Comparison of ENCODE assay signal across 19 mouse cellular contexts in the genomic region with DNA sequence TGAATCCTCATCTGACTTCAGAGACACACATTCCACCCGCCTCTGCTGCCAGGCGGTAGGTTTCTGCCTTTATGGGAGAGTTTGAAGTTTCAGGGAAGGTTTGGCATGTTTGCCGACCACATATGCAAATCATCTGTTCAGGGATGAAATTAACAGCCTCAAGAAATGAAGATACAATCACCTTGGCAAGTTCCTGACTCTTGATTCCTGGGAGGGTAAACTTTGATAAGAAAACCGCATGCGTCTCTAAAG.
"Had no signal": no experiment of that assay in that cellular context is flagged by ENCODE, and none has a peak within 500 bp of the region (broad histone marks: within the 10 kb centered on the region; RNA-seq: fewer than 3 reads in every experiment).

No protein-coding gene starts in this region.

- H3K4me3 ChIP-seq: kidney, embryonic 15.5 days; left cerebral cortex, adult 2 months; liver, embryonic 13.5 days; midbrain, embryonic 12.5 days; midbrain, embryonic 15.5 days; neural tube, embryonic 12.5 days; neural tube, embryonic 15.5 days had no signal

- H3K4me1 ChIP-seq: kidney, embryonic 15.5 days; liver, embryonic 13.5 days; midbrain, embryonic 12.5 days; midbrain, embryonic 15.5 days; neural tube, embryonic 12.5 days; neural tube, embryonic 15.5 days had no signal

- H3K27me3 ChIP-seq: kidney, embryonic 15.5 days; liver, embryonic 13.5 days; midbrain, embryonic 12.5 days; midbrain, embryonic 15.5 days; neural tube, embryonic 12.5 days; neural tube, embryonic 15.5 days had no signal

- H3K9ac ChIP-seq: kidney, embryonic 15.5 days; liver, embryonic 13.5 days; midbrain, embryonic 12.5 days; midbrain, embryonic 15.5 days; neural tube, embryonic 12.5 days; neural tube, embryonic 15.5 days had no signal

- ATAC-seq: midbrain, embryonic 15.5 days had no signal

- DNase-seq: kidney, postnatal 10 days; kidney, postnatal 36 days; layer of hippocampus, postnatal 36 days; liver, embryonic 13.5 days; lung, adult 2 months; right cerebral cortex, adult 18-20 months; right cerebral cortex, postnatal 14 days; right cerebral cortex, postnatal 4 days; thymus, adult 2 months; thymus, postnatal 14 days; thymus, postnatal 4 days had no signal

- H3K9me3 ChIP-seq: kidney, embryonic 15.5 days; liver, embryonic 13.5 days; midbrain, embryonic 12.5 days; midbrain, embryonic 15.5 days; neural tube, embryonic 12.5 days; neural tube, embryonic 15.5 days had no signal

- H3K27ac ChIP-seq: kidney, embryonic 15.5 days; left cerebral cortex, adult 2 months; liver, embryonic 13.5 days; macrophage; midbrain, embryonic 12.5 days; midbrain, embryonic 15.5 days; neural tube, embryonic 12.5 days; neural tube, embryonic 15.5 days; stomach, postnatal 0 days had no signal

- H3K36me3 ChIP-seq: kidney, embryonic 15.5 days; liver, embryonic 13.5 days; midbrain, embryonic 12.5 days; midbrain, embryonic 15.5 days; neural tube, embryonic 12.5 days; neural tube, embryonic 15.5 days had no signal

- H3K4me2 ChIP-seq: kidney, embryonic 15.5 days; liver, embryonic 13.5 days; midbrain, embryonic 12.5 days; midbrain, embryonic 15.5 days; neural tube, embryonic 12.5 days; neural tube, embryonic 15.5 days had no signal
